Mouse (Mus musculus) hindbrain, postnatal 0 days (tissue): ENCODE data around the gene Pcgf1. TPM values are rescaled to one million over a fixed set of nuclear protein-coding genes. Genes with fewer than 3 reads are reported as not detected.

Experiments
- ATAC-seq: fragments of 200-750 bp; cut with Nextera tagmentation; 2 replicates; pipeline ENCODE4 v1.8.0; 2017; ENCODE audit warnings: mild to moderate bottlenecking, moderate TSS enrichment, moderate library complexity
- DNase-seq: peaks from one replicate; pipeline ENCODE4 v3.0.0-alpha.2; 2015; ENCODE audit warnings: low spot score
- H3K27ac ChIP-seq: fragments of 300-500 bp; sonication (generic); 2 replicates; pipeline ENCODE4 v1.5.1; 2014; ENCODE audit warnings: mild to moderate bottlenecking
- H3K27me3 ChIP-seq: fragments of 300-500 bp; sonication (generic); 2 replicates; pipeline ENCODE4 v1.6.1; 2014; ENCODE audit warnings: low read length, mixed read lengths; ENCODE audit not compliant: insufficient read depth
- H3K36me3 ChIP-seq: fragments of 300-500 bp; sonication (generic); 2 replicates; pipeline ENCODE4 v1.6.1; 2014; ENCODE audit warnings: low read length, mixed read lengths; ENCODE audit not compliant: insufficient read depth
- H3K4me1 ChIP-seq: fragments of 300-500 bp; sonication (generic); 2 replicates; pipeline ENCODE4 v1.6.1; 2014; ENCODE audit warnings: antibody characterized with exemption, low read length, mixed read lengths; ENCODE audit not compliant: insufficient read depth
- H3K4me2 ChIP-seq: fragments of 300-500 bp; sonication (generic); 2 replicates; pipeline ENCODE4 v1.6.1; 2014; ENCODE audit warnings: low read depth, mild to moderate bottlenecking, low read length, moderate library complexity, mixed read lengths
- H3K4me3 ChIP-seq: fragments of 300-500 bp; sonication (generic); 2 replicates; pipeline ENCODE4 v1.5.1; 2014; ENCODE audit warnings: low read length
- H3K9ac ChIP-seq: fragments of 300-500 bp; sonication (generic); replicated peaks from 2 replicates; pipeline ENCODE4 v1.6.1; 2014; ENCODE audit warnings: mild to moderate bottlenecking, low read length, moderate library complexity, mixed read lengths
- H3K9me3 ChIP-seq: fragments of 300-500 bp; sonication (generic); 2 replicates; pipeline ENCODE4 v1.6.1; 2016; ENCODE audit warnings: low read length, mixed read lengths
- CTCF ChIP-seq: IDR thresholded peaks from 2 replicates; pipeline ENCODE4 v1.5.1; 2016; ENCODE audit warnings: antibody characterized with exemption, control low read depth, low read depth
- WGBS: fragments of 180-500 bp; shearing (Covaris S2); extraction: QIAGEN DNeasy Blood & Tissue Kit; methylation state at CpG from one replicate; pipeline ENCODE4 v1.1.7; 2014; 5-methylcytosine and 5-hydroxymethylcytosine counted together
- polyA plus RNA-seq: library from polyadenylated mRNA; unstranded; fragments of >200 nt; fragmentation: Nextera tagmentation; extraction: Ambion mirVana; gene quantifications from 2 replicates; pipeline ENCODE4 v1.2.1, GENCODE M21; 2015
- total RNA-seq: library from RNA; depleted of rRNA; stranded (reverse); fragments of >200 nt; gene quantifications from 2 replicates; pipeline ENCODE4 v1.2.3, GENCODE M21; 2014

The Pcgf1 gene
- total and polyA plus RNA-seq, 2 experiments from 2014 or later: 11.0 to 27.8 TPM

DNA sequence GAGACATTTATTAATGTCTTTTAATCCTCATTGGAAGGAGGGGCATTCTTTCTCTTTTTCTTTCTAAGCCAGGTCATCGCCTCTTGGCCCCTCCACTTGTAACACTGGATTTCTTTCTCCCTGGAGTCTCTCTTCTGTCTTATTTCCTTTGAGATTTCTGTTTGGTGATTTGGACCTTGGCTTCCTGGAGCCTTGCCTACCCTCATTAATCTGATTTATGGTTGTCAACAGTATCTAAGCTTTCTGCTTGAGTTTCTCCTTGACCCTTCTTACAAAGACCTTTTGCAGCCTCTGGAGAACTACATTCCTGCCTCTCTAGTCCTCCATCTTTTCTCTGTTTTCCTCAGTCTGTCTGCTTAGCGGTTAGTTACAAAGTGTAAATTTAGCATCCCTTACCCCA is 20.7 kb downstream of the Pcgf1 start:
- TF ChIP-seq CTCF: no peak
- Histone ChIP-seq H3K9me3 (no peaks in the 10 kb centered on the region), H3K4me1 (peaks cover 12% of the 10 kb centered on the region), H3K36me3 (no peaks in the 10 kb centered on the region), H3K27ac (no peak overlapping the region), H3K4me3 (no peak overlapping the region), H3K27me3 (no peaks in the 10 kb centered on the region), H3K9ac (no peak overlapping the region), H3K4me2 (no peak overlapping the region)
- ATAC-seq (no peak), DNase-seq (no peak)
- WGBS: 74% methylated on average over 2 of the region's 2 CpGs

DNA sequence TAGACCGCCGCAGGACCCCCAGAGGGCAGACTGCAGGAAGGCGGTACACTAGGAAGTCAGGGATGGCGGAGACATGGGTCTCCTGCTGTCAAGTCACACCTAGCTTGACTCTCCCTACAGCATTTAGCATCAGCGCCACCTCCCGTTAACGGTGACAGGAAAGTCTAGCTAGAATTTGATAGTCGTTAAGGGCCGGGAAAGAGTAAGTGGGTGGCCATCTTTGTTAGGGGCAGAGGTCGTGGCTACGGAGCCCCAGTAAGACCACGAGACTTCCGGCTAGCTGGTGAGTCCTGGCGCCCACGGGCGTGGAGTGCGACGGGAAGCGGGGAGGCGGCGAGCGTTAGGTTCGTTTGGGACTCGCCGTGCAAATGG is 23.6 kb downstream of the Pcgf1 start, which contains the start of the genes Ccdc142 and Gm42688:
Gene Ccdc142, plus strand, starts transcription at position 286 of the 372 bp plus-strand sequence.
Gene Gm42688, plus strand, starts transcription at position 302 of the 372 bp plus-strand sequence.
- DNase-seq: peak; percentile 94
- Histone ChIP-seq H3K4me2 (peak within 1 kb of the TSS; percentile 90), H3K4me3 (peak within 1 kb of the TSS; percentile 75), H3K9me3 (no peaks in the 10 kb centered on the region), H3K27ac (peak within 1 kb of the TSS; percentile 91), H3K4me1 (peaks cover 15% of the 10 kb centered on the region), H3K36me3 (peaks cover 3% of the 10 kb centered on the region; the same call in 1 of the 2 replicates), H3K9ac (peak within 1 kb of the TSS; percentile 80), H3K27me3 (no peaks in the 10 kb centered on the region)
- ATAC-seq: peak; percentile 93
- WGBS: under 1% methylated on average over 25 of the region's 25 CpGs
- peak; percentile 80 for TF ChIP-seq CTCF

DNA sequence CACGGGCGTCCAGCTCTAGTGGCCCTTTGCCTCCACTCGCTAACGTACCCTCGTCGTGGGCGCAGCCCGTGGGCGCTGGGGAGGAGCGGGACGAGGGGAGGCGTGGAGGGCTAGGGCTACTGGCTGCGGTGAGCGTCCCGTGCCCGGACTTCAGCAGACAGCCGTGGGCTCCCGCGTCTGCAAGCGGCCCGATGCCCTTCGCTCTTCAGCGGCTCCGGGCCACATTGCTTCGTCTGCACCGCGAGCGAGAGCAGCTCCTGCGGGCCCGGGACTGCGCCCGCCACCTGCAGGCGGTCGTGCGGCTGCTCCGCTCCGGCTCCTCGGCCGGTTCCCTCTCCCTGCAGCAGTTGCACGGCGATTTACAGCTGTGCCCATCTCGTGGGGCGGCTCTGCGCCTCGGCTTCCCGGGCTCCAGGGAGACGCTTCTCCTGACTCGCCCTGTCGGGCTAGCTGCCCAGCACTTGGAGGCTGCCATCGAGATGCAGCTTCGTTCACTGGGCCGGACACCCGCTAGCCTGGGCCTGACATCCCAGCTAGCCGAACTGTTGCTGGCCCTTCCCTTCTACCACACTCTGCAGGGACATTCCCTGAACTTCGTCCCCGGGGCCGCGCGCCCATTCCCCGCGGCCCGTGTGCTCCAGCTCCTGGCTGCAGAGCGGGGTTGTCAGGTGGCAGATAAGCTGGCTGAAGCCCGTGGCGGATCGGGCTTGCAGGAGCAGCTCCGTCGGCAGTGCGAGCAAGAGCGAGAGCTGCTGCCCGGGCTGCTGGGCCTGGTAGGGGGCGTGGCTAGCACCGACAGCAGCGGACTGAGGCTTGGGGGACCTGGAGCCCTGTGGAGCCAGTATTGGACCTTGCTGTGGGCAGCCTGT is 24.3 kb downstream of the Pcgf1 start:
- peak; percentile 29; the same call in 1 of the 2 replicates for TF ChIP-seq CTCF
- no peaks in the 10 kb centered on the region for H3K27me3 ChIP-seq
- H3K4me3 ChIP-seq: peak overlapping the region; percentile 75
- H3K36me3 ChIP-seq: peaks cover 3% of the 10 kb centered on the region; the same call in 1 of the 2 replicates
- H3K27ac ChIP-seq: peak overlapping the region; percentile 91
- WGBS: under 1% methylated on average over 63 of the region's 74 CpGs
- peak; percentile 70 for DNase-seq
- ATAC-seq: peak; percentile 81
- H3K9me3 ChIP-seq: no peaks in the 10 kb centered on the region
- H3K4me2 ChIP-seq: peak overlapping the region; percentile 90
- peak overlapping the region; percentile 80 for H3K9ac ChIP-seq
- H3K4me1 ChIP-seq: peaks cover 15% of the 10 kb centered on the region

DNA sequence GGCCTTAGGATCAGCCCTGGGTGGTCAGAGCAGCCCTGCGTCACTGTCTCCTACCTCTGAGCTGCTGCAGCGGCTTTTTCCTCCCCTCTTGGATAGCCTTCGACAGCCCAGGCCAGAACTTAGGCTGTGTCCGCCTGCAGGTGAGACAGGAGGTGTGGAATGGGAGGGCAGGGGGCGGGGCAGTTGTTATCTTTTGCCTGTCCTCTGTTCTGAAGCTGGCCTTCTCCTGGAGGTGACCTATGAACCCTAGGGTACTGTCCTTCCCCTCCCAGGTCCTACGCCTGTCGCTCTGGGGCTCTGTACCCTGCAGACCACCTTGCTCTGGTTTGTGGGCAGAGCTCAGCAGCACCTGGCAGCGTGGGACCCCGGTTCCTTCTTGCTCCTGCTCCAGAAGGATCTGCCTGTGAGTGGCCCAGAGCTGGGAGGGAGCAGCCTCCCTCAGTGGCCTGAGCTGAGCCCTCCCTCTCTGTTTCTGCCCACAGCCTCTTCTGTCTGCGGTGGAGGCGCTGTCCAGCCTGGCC is 25.5 kb downstream of the Pcgf1 start:
- Histone ChIP-seq H3K27ac (no peak overlapping the region), H3K4me1 (peaks cover 19% of the 10 kb centered on the region), H3K27me3 (no peaks in the 10 kb centered on the region), H3K36me3 (peaks cover 7% of the 10 kb centered on the region; the same call in 1 of the 2 replicates), H3K9me3 (no peaks in the 10 kb centered on the region), H3K4me3 (peak overlapping the region; percentile 75), H3K9ac (peak overlapping the region; percentile 80; the same call in 1 of the 2 replicates), H3K4me2 (peak overlapping the region; percentile 90)
- TF ChIP-seq CTCF: no peak
- WGBS: 49% methylated on average over 11 of the region's 11 CpGs
- ATAC-seq (no peak), DNase-seq (no peak)

DNA sequence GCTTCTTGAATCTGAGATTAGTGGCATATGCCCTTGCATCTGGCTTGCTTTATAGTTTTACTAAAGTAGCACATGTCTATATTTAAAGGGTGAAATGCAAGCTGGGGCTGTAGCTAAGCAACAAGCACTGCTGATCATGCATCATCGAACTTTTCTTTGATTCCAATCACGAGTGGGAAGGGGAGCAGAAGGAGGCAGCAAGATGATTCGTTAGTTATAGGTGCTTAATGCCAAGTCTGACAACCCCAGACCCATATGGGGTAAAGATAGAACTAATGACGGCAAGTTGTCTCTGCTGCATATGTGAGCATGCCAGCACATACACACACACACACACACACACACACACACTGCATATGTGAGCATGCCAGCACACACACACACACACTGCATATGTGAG is 26.5 kb downstream of the Pcgf1 start:
- H3K4me1 ChIP-seq: peaks cover 23% of the 10 kb centered on the region
- H3K4me3 ChIP-seq: no peak overlapping the region
- no peaks in the 10 kb centered on the region for H3K27me3 ChIP-seq
- H3K27ac ChIP-seq: no peak overlapping the region
- H3K9me3 ChIP-seq: no peaks in the 10 kb centered on the region
- no peak for ATAC-seq
- no peak for DNase-seq
- TF ChIP-seq CTCF: no peak
- H3K4me2 ChIP-seq: no peak overlapping the region
- 45% methylated on average over 4 of the region's 4 CpGs for WGBS
- H3K9ac ChIP-seq: no peak overlapping the region
- peaks cover 7% of the 10 kb centered on the region; the same call in 1 of the 2 replicates for H3K36me3 ChIP-seq

DNA sequence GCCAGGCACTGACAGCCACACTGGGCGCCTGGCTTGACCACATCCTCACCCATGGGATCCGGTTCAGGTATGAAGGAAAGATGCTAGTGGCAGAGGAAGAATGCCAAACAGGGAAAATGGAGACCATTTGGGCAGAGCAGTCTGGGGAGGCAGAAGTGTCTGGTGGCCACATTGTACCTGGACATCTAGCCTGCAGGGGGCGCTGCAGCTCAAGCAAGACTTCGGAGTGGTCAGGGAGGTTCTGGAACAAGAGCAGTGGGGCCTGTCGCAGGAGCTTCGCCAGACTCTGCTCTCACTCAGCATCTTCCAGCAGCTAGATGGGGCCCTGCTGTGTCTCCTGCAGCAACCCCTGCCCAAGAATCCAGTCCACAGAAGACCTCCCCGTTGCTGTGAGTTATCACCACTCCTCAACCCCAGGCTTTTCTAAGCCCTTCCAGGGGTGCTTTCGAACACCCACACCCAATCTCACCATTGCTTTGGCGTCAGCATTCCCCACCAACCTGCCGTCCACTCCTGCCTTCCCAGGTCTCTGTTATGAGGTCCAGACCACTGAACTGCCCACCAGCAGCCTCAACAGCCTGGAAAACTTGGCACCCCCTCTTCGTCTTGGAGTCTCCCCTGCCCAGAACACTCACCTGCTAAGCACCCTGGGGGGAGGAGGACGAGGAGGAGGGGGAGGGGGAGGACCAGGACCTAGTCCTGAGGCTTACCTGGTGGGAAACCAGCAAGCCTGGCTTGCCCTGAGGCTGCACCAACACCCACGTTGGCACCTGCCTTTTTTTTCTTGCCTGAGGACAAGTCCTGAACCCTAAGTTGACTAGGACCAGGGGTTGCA is 30.1 kb downstream of the Pcgf1 start:
- H3K4me3 ChIP-seq: no peak overlapping the region
- TF ChIP-seq CTCF: peak; percentile 83
- peak overlapping the region; percentile 78 for H3K9ac ChIP-seq
- H3K9me3 ChIP-seq: no peaks in the 10 kb centered on the region
- ATAC-seq (peak; percentile 41; the same call in 1 of the 2 replicates), DNase-seq (peak; percentile 82)
- H3K27me3 ChIP-seq: no peaks in the 10 kb centered on the region
- WGBS: 33% methylated on average over 13 of the region's 13 CpGs
- H3K4me1 ChIP-seq: peaks cover 26% of the 10 kb centered on the region
- peak overlapping the region; percentile 96 for H3K4me2 ChIP-seq
- H3K27ac ChIP-seq: peak overlapping the region; percentile 91; the same call in 1 of the 2 replicates
- peaks cover 7% of the 10 kb centered on the region; the same call in 1 of the 2 replicates for H3K36me3 ChIP-seq
